Comparison of ENCODE assay signal across 8 mouse cellular contexts in the genomic region with DNA sequence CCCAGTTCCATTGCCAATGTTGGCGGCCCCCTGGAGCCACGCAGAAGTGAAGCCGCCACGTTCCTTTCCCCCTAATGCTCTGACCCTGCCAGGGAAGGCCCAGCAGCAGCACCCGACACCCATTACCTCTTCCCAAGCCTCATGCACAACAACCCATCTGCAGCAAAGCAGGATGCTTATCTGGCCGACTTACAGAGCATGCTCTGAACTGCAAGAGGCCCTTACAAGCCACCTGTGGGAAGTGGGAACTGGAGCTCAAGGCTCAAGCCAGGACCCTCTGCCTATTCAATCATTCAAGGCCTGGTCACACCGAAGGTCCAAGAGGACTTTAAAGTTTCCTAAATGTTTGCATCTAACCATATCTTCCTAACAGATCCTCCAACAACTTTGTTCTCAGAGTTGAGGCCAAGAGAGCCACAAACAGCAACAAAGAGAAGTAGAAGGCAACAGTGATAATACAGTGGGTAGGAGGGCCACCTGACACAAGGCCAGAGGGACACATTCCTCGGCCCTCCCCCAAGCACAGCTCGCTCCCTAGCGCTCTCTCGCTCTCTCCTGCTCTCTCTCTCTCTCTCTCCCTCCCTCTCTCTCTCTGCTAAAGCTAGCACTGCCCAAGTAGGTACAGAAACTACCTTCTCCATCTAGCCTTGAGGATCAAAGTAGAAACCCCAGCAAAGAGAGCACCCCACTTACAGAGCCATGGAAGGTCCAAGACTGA. TPM values are rescaled to one million over a fixed set of nuclear protein-coding genes. Genes with fewer than 3 reads are reported as not detected.
DNase-seq lines count a peak whose midpoint lies in the region; ATAC-seq and TF ChIP-seq lines count a peak whose summit lies in the region.

No protein-coding gene starts in this region.

- ATAC-seq in embryonic facial prominence, embryonic 12.5 days (ENCODE audit: insufficient number of reproducible peaks, insufficient read depth, low FRiP score, low TSS enrichment): no peak
- no peak for ATAC-seq in intestine, embryonic 14.5 days (replicated peaks; ENCODE audit: low FRiP score, low TSS enrichment, low read depth)
- no peak for ATAC-seq in neural tube, embryonic 12.5 days (ENCODE audit: low FRiP score, low read depth)
- ATAC-seq in cerebellum, adult (ENCODE audit: insufficient number of reproducible peaks, low FRiP score, low TSS enrichment): no peak

- peaks cover 36% of the 10 kb centered on the region for H3K4me1 ChIP-seq in embryonic facial prominence, embryonic 12.5 days
- H3K4me1 ChIP-seq in intestine, embryonic 14.5 days (replicated peaks; ENCODE audit: control insufficient read depth, insufficient read depth, low read length): peaks cover 26% of the 10 kb centered on the region
- peaks cover 35% of the 10 kb centered on the region for H3K4me1 ChIP-seq in neural tube, embryonic 12.5 days

- peak overlapping the region; percentile 98 for H3K9ac ChIP-seq in embryonic facial prominence, embryonic 12.5 days
- 0 out of 2 replicates have a peak overlapping the region, but pooled peaks have one; percentile 6 for H3K9ac ChIP-seq in intestine, embryonic 14.5 days (ENCODE audit: low read length)
- peak overlapping the region; percentile 99 for H3K9ac ChIP-seq in neural tube, embryonic 12.5 days

- peak overlapping the region; percentile 100 for H3K4me2 ChIP-seq in embryonic facial prominence, embryonic 12.5 days (replicated peaks)
- H3K4me2 ChIP-seq in intestine, embryonic 14.5 days (ENCODE audit: low read length): peak overlapping the region; percentile 99
- H3K4me2 ChIP-seq in neural tube, embryonic 12.5 days (replicated peaks): peak overlapping the region; percentile 97

- no peaks in the 10 kb centered on the region for H3K9me3 ChIP-seq in embryonic facial prominence, embryonic 12.5 days
- H3K9me3 ChIP-seq in intestine, embryonic 14.5 days (ENCODE audit: control insufficient read depth, low read length): no peaks in the 10 kb centered on the region
- no peaks in the 10 kb centered on the region for H3K9me3 ChIP-seq in neural tube, embryonic 12.5 days

- WGBS in embryonic facial prominence, embryonic 12.5 days: 33% methylated on average over 11 of the region's 11 CpGs
- WGBS in intestine, embryonic 14.5 days: 31% methylated on average over 11 of the region's 11 CpGs
- 46% methylated on average over 11 of the region's 11 CpGs for WGBS in neural tube, embryonic 12.5 days

- DNase-seq in layer of hippocampus, adult 2 months (ENCODE audit: low spot score in 2 of 2): no peak
- DNase-seq in layer of hippocampus, adult 8-10 months (ENCODE audit: low spot score in 2 of 2): no peak
- DNase-seq in intestine, embryonic 14.5 days (ENCODE audit: low spot score): no peak
- DNase-seq in right cerebral cortex, postnatal 10 days (ENCODE audit: low spot score in 2 of 2): no peak
- DNase-seq in adrenal gland, postnatal 36 days: no peak

- H3K27me3 ChIP-seq in embryonic facial prominence, embryonic 12.5 days: no peaks in the 10 kb centered on the region
- H3K27me3 ChIP-seq in intestine, embryonic 14.5 days (replicated peaks; ENCODE audit: control insufficient read depth, insufficient read depth, low read length): no peaks in the 10 kb centered on the region
- H3K27me3 ChIP-seq in neural tube, embryonic 12.5 days (replicated peaks): no peaks in the 10 kb centered on the region

- H3K27ac ChIP-seq in layer of hippocampus, adult 2 months: peak overlapping the region; percentile 100
- no peak overlapping the region; the same call in 1 of the 2 replicates for H3K27ac ChIP-seq in embryonic facial prominence, embryonic 12.5 days
- no peak overlapping the region for H3K27ac ChIP-seq in intestine, embryonic 14.5 days (ENCODE audit: low read depth)
- no peak overlapping the region for H3K27ac ChIP-seq in neural tube, embryonic 12.5 days

- peaks cover 31% of the 10 kb centered on the region for H3K36me3 ChIP-seq in embryonic facial prominence, embryonic 12.5 days
- peaks cover 33% of the 10 kb centered on the region for H3K36me3 ChIP-seq in intestine, embryonic 14.5 days (ENCODE audit: control insufficient read depth, insufficient read depth, low read length)
- H3K36me3 ChIP-seq in neural tube, embryonic 12.5 days: peaks cover 31% of the 10 kb centered on the region

- no peak for TF ChIP-seq CTCF in layer of hippocampus, adult 2 months (conservative IDR thresholded peaks at IDR 0.05)

- H3K4me3 ChIP-seq in layer of hippocampus, adult 2 months: peak overlapping the region; percentile 95
- H3K4me3 ChIP-seq in embryonic facial prominence, embryonic 12.5 days: peak overlapping the region; percentile 96
- H3K4me3 ChIP-seq in intestine, embryonic 14.5 days (ENCODE audit: low read depth, low read length): peak overlapping the region; percentile 99
- H3K4me3 ChIP-seq in neural tube, embryonic 12.5 days: peak overlapping the region; percentile 99

RNA-seq across cellular contexts. Expression of gene Kmt2d, which starts 2.5 kb away (rescaled TPM):
- total RNA-seq in layer of hippocampus, adult 2 months (2021): 100 to 1,000 TPM in 1 of 2 experiments, 10 to 100 TPM in 1; 89.3 to 106 TPM
- total RNA-seq in layer of hippocampus, adult 8-10 months (2022): 10 to 100 TPM; 77.8 to 96.0 (median 89.6) TPM
- 12.9 and 14.2 TPM in 2 replicates for polyA plus RNA-seq in embryonic facial prominence, embryonic 12.5 days (2016; fragmentation: Nextera tagmentation; extraction: Ambion mirVana)
- 16.2 and 17.5 TPM in 2 replicates for polyA plus RNA-seq in intestine, embryonic 14.5 days (2014; fragmentation: Nextera tagmentation; extraction: Ambion mirVana)
- polyA plus RNA-seq in neural tube, embryonic 12.5 days (2016; fragmentation: Nextera tagmentation; extraction: Ambion mirVana): 10.4 and 12.3 TPM in 2 replicates
- 10 to 100 TPM; 52.1 to 79.5 TPM for total RNA-seq in adrenal gland, postnatal 36 days (2021)

RNA-seq across cellular contexts. Expression of gene Rhebl1, which starts 25.8 kb away (rescaled TPM):
- total RNA-seq in layer of hippocampus, adult 2 months (2021): 1 to 10 TPM; 8.5 TPM
- 10 to 100 TPM in 1 of 4 experiments, 1 to 10 TPM in 3; 4.9 to 10.4 (median 7.9) TPM for total RNA-seq in layer of hippocampus, adult 8-10 months (2022)
- polyA plus RNA-seq in embryonic facial prominence, embryonic 12.5 days (2016; fragmentation: Nextera tagmentation; extraction: Ambion mirVana): 19.3 and 20.7 TPM in 2 replicates
- 9.5 and 11.4 TPM in 2 replicates for polyA plus RNA-seq in intestine, embryonic 14.5 days (2014; fragmentation: Nextera tagmentation; extraction: Ambion mirVana)
- 27.8 and 27.9 TPM in 2 replicates for polyA plus RNA-seq in neural tube, embryonic 12.5 days (2016; fragmentation: Nextera tagmentation; extraction: Ambion mirVana)
- total RNA-seq in adrenal gland, postnatal 36 days (2021): 1 to 10 TPM; 2.2 to 2.9 TPM

RNA-seq across cellular contexts. Expression of gene Dhh, which starts 29.8 kb away (rescaled TPM):
- under 1 TPM; 0.10 to 0.12 TPM for total RNA-seq in layer of hippocampus, adult 2 months (2021)
- total RNA-seq in layer of hippocampus, adult 8-10 months (2022): under 1 TPM in 3 of 4 experiments, not detected in 1; 0.18 to 0.34 (median 0.23) TPM
- polyA plus RNA-seq in embryonic facial prominence, embryonic 12.5 days (2016; fragmentation: Nextera tagmentation; extraction: Ambion mirVana): 0.67 and 1.2 TPM in 2 replicates
- polyA plus RNA-seq in intestine, embryonic 14.5 days (2014; fragmentation: Nextera tagmentation; extraction: Ambion mirVana): 0.62 and 1.0 TPM in 2 replicates
- polyA plus RNA-seq in neural tube, embryonic 12.5 days (2016; fragmentation: Nextera tagmentation; extraction: Ambion mirVana): 1.6 and 1.9 TPM in 2 replicates
- total RNA-seq in adrenal gland, postnatal 36 days (2021): 1 to 10 TPM; 2.2 to 3.0 TPM

RNA-seq across cellular contexts. Expression of gene Prkag1, which starts 37.2 kb away (rescaled TPM):
- 10 to 100 TPM; 50.3 to 51.9 TPM for total RNA-seq in layer of hippocampus, adult 2 months (2021)
- total RNA-seq in layer of hippocampus, adult 8-10 months (2022): 10 to 100 TPM; 49.0 to 55.2 (median 50.2) TPM
- 85.9 and 87.1 TPM in 2 replicates for polyA plus RNA-seq in embryonic facial prominence, embryonic 12.5 days (2016; fragmentation: Nextera tagmentation; extraction: Ambion mirVana)
- polyA plus RNA-seq in intestine, embryonic 14.5 days (2014; fragmentation: Nextera tagmentation; extraction: Ambion mirVana): 77.0 and 77.3 TPM in 2 replicates
- 70.1 and 79.2 TPM in 2 replicates for polyA plus RNA-seq in neural tube, embryonic 12.5 days (2016; fragmentation: Nextera tagmentation; extraction: Ambion mirVana)
- 10 to 100 TPM; 68.3 to 87.0 TPM for total RNA-seq in adrenal gland, postnatal 36 days (2021)

RNA-seq across cellular contexts. Expression of gene Lmbr1l, which starts 49.5 kb away (rescaled TPM):
- total RNA-seq in layer of hippocampus, adult 2 months (2021): 10 to 100 TPM; 17.0 to 20.6 TPM
- 10 to 100 TPM; 17.9 to 21.8 (median 19.6) TPM for total RNA-seq in layer of hippocampus, adult 8-10 months (2022)
- 21.5 and 26.4 TPM in 2 replicates for polyA plus RNA-seq in embryonic facial prominence, embryonic 12.5 days (2016; fragmentation: Nextera tagmentation; extraction: Ambion mirVana)
- 4.1 and 5.5 TPM in 2 replicates for polyA plus RNA-seq in intestine, embryonic 14.5 days (2014; fragmentation: Nextera tagmentation; extraction: Ambion mirVana)
- 35.9 and 40.0 TPM in 2 replicates for polyA plus RNA-seq in neural tube, embryonic 12.5 days (2016; fragmentation: Nextera tagmentation; extraction: Ambion mirVana)
- 10 to 100 TPM; 14.0 to 15.5 TPM for total RNA-seq in adrenal gland, postnatal 36 days (2021)

Comparison
In these comparisons a context has a peak if more than half of its experiments do, and no peak if none do; other contexts are left out.
1. H3K9ac ChIP-seq: peak in every context shown above with its lines; median percentile 99 in neural tube, embryonic 12.5 days; 98 in embryonic facial prominence, embryonic 12.5 days; 6 in intestine, embryonic 14.5 days.